Mouse (Mus musculus) limb, embryonic 14.5 days (tissue): Measurements from ENCODE around the gene Poc5. TPM values are rescaled to one million over a fixed set of nuclear protein-coding genes. Genes with fewer than 3 reads are reported as not detected.

Experiments used
- ATAC-seq: fragments of 200-750 bp; cut with Nextera tagmentation; 2 replicates; pipeline ENCODE4 v1.8.0; 2017; ENCODE audit warnings: low read depth, moderate number of reproducible peaks, moderate TSS enrichment; ENCODE audit not compliant: low FRiP score
- DNase-seq: peaks from one replicate; pipeline ENCODE4 v3.0.0-alpha.2; 2015; ENCODE audit warnings: low spot score
- H3K27ac ChIP-seq: fragments of 300-500 bp; sonication (generic); replicated peaks from 2 replicates; pipeline ENCODE4 v1.5.1; 2014; ENCODE audit warnings: low read depth, mild to moderate bottlenecking, low read length, moderate library complexity, mixed read lengths
- H3K27me3 ChIP-seq: fragments of 300-500 bp; sonication (generic); 2 replicates; pipeline ENCODE4 v1.6.1; 2014; ENCODE audit warnings: low read length, mixed read lengths; ENCODE audit not compliant: control insufficient read depth, insufficient read depth
- H3K36me3 ChIP-seq: fragments of 300-500 bp; sonication (generic); 2 replicates; pipeline ENCODE4 v1.6.1; 2014; ENCODE audit warnings: mild to moderate bottlenecking, low read length, moderate library complexity, mixed read lengths; ENCODE audit not compliant: control insufficient read depth, insufficient read depth
- H3K4me1 ChIP-seq: fragments of 300-500 bp; sonication (generic); 2 replicates; pipeline ENCODE4 v1.6.1; 2014; ENCODE audit warnings: antibody characterized with exemption, low read length, mixed read lengths; ENCODE audit not compliant: control insufficient read depth, insufficient read depth
- H3K4me2 ChIP-seq: fragments of 300-500 bp; sonication (generic); replicated peaks from 2 replicates; pipeline ENCODE4 v1.6.1; 2014; ENCODE audit warnings: low read depth, mild to moderate bottlenecking, low read length, moderate library complexity; ENCODE audit not compliant: severe bottlenecking
- H3K4me3 ChIP-seq: fragments of 300-500 bp; sonication (generic); replicated peaks from 2 replicates; pipeline ENCODE4 v1.5.1; 2014; ENCODE audit warnings: low read length
- H3K9ac ChIP-seq: fragments of 300-500 bp; sonication (generic); 2 replicates; pipeline ENCODE4 v1.6.1; 2014; ENCODE audit warnings: mild to moderate bottlenecking, low read depth, low read length, moderate library complexity; ENCODE audit not compliant: severe bottlenecking
- H3K9me3 ChIP-seq: fragments of 300-500 bp; sonication (generic); 2 replicates; pipeline ENCODE4 v1.6.1; 2016; ENCODE audit warnings: low read length; ENCODE audit not compliant: control insufficient read depth
- POLR2A ChIP-seq: fragments of 200-500 bp; IDR thresholded peaks from 2 replicates; pipeline ENCODE4 v1.8.0; 2012; ENCODE audit warnings: inconsistent platforms, mild to moderate bottlenecking, moderate library complexity, borderline replicate concordance; ENCODE audit not compliant: insufficient read depth, insufficient read length; ENCODE audit errors: extremely low read depth
- WGBS: fragments of 180-500 bp; shearing (Covaris S2); extraction: QIAGEN DNeasy Blood & Tissue Kit; methylation state at CpG from one replicate; pipeline ENCODE4 v1.1.7; 2014; 5-methylcytosine and 5-hydroxymethylcytosine counted together
- microRNA-seq: library from miRNA; unstranded; fragments of <30 nt; microRNA quantifications from one replicate; pipeline ENCODE4, GENCODE M21; 2016
- polyA plus RNA-seq, 2 experiments: library from polyadenylated mRNA; depleted of rRNA in 1 of 2; stranded (reverse) in 1 of 2; unstranded in 1 of 2; fragments of >200 nt; fragmentation: Nextera tagmentation in 1 of 2; extraction: Ambion mirVana in 1 of 2; gene quantifications; 2 replicates each; pipeline versions ENCODE4 v1.2.1 to v1.2.3; 2012 to 2014

The Poc5 gene
- polyA plus RNA-seq, 2 experiments, result 12.8 to 15.7 TPM

GRCm38 (mm10) chr13:96458606-96459005 is 70.5 kb downstream of the Poc5 start:
- Histone ChIP-seq H3K9me3 (no peaks in the 10 kb centered on the region), H3K27ac (no peak overlapping the region), H3K4me1 (peaks cover 3% of the 10 kb centered on the region; the same call in 1 of the 2 replicates), H3K4me3 (no peak overlapping the region), H3K36me3 (no peaks in the 10 kb centered on the region), H3K4me2 (no peak overlapping the region), H3K9ac (no peak overlapping the region), H3K27me3 (no peaks in the 10 kb centered on the region)
- 67% methylated on average over 4 of the region's 4 CpGs for WGBS
- no peak for TF ChIP-seq POLR2A
- DNase-seq (no peak), ATAC-seq (no peak)

- H3K36me3 ChIP-seq, result no peaks in the 10 kb centered on the region
- no peaks in the 10 kb centered on the region for H3K27me3 ChIP-seq
- peaks cover 3% of the 10 kb centered on the region; the same call in 1 of the 2 replicates for H3K4me1 ChIP-seq
- H3K9ac ChIP-seq, result no peak overlapping the region
- TF ChIP-seq POLR2A, result no peak
- H3K27ac ChIP-seq, result no peak overlapping the region
- WGBS, result 67% methylated on average over 1 of the region's 1 CpGs
- H3K4me3 ChIP-seq, result no peak overlapping the region
- ATAC-seq, result no peak
- no peak overlapping the region for H3K4me2 ChIP-seq
- no peaks in the 10 kb centered on the region for H3K9me3 ChIP-seq
- DNase-seq, result no peak
Observed at GRCm38 (mm10) chr13:96462644-96463043, 74.5 kb downstream of the Poc5 start.

DNA sequence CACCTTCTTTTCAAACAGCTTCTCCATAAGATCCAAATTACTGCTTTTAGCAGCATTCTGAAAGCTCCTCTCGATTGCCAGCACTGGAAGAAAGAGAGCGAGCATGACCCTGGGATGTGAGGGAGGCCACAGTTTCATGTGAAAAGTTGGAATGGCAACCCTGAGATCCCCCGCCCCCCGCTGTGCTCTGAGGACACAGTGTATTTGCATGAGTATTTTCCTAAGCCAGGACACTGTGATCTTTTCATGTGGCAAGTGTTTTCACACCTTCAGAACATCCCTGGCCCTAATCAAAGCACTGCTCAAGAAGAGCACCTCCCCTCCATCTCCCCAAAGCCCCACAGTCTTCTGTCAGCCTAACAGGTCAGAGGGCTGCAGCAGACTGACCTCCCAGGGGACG is 77.2 kb downstream of the Poc5 start:
- no peak for ATAC-seq
- WGBS, result 39% methylated on average over 5 of the region's 5 CpGs

More for the DNA sequence above, 77.2 kb downstream of the Poc5 start:
- H3K9ac ChIP-seq, result no peak overlapping the region
- no peak for DNase-seq
- no peak overlapping the region for H3K4me3 ChIP-seq
- H3K27ac ChIP-seq, result no peak overlapping the region
- TF ChIP-seq POLR2A, result no peak
- H3K36me3 ChIP-seq, result no peaks in the 10 kb centered on the region
- H3K9me3 ChIP-seq, result no peaks in the 10 kb centered on the region
- H3K27me3 ChIP-seq, result no peaks in the 10 kb centered on the region
- H3K4me2 ChIP-seq, result no peak overlapping the region
- H3K4me1 ChIP-seq, result no peaks in the 10 kb centered on the region

Small RNAs within 50 kb of the gene (microRNA-seq; reads per million reads assigned to microRNA genes)
- not detected for gene Gm25213

Other genes starting within 250 kb of the Poc5 start
- gene Ankdd1b, start 82.9 kb downstream of the Poc5 start, polyA plus RNA-seq (2012; rRNA removed), result 0.24 and 0.30 TPM in 2 replicates
- gene Ankdd1b, start 82.9 kb downstream of the Poc5 start, polyA plus RNA-seq (2014; fragmentation: Nextera tagmentation; extraction: Ambion mirVana), result 0.14 TPM in 1 of 2 replicates, not detected in the other
- gene Gm17622, start 102.4 kb downstream of the Poc5 start, polyA plus RNA-seq (2012; rRNA removed), result not detected in 2 replicates
- gene Gm17622, start 102.4 kb downstream of the Poc5 start, polyA plus RNA-seq (2014; fragmentation: Nextera tagmentation; extraction: Ambion mirVana), result not detected in 2 replicates
- 7.2 and 9.8 TPM in 2 replicates for gene Polk, start 154.3 kb downstream of the Poc5 start, polyA plus RNA-seq (2012; rRNA removed)
- gene Polk, start 154.3 kb downstream of the Poc5 start, polyA plus RNA-seq (2014; fragmentation: Nextera tagmentation; extraction: Ambion mirVana), result 9.6 and 11.2 TPM in 2 replicates
- 15.6 and 19.8 TPM in 2 replicates for gene Col4a3bp, start 154.3 kb downstream of the Poc5 start, polyA plus RNA-seq (2012; rRNA removed)
- gene Col4a3bp, start 154.3 kb downstream of the Poc5 start, polyA plus RNA-seq (2014; fragmentation: Nextera tagmentation; extraction: Ambion mirVana), result 10.4 and 11.0 TPM in 2 replicates